Mouse (Mus musculus) small intestine, adult 2 months (tissue): Measurements from ENCODE around the gene Zmynd8. TPM values are rescaled to one million over a fixed set of nuclear protein-coding genes. Genes with fewer than 3 reads are reported as not detected.

Experiments used
- H3K27ac ChIP-seq: fragments of 200-500 bp; 2 replicates; pipeline ENCODE4 v1.5.1; 2012; ENCODE audit warnings: low read depth, low read length, control low read depth, inconsistent platforms; ENCODE audit not compliant: insufficient read depth
- H3K27me3 ChIP-seq: fragments of 200-500 bp; 2 replicates; pipeline ENCODE4 v1.6.1; 2012; ENCODE audit warnings: mild to moderate bottlenecking, moderate library complexity, low read length, inconsistent platforms; ENCODE audit not compliant: control insufficient read depth, insufficient read depth
- H3K36me3 ChIP-seq: fragments of 200-500 bp; 2 replicates; pipeline ENCODE4 v1.6.1; 2012; ENCODE audit warnings: mild to moderate bottlenecking, low read length, control low read depth, inconsistent platforms; ENCODE audit not compliant: control insufficient read depth, insufficient read depth
- H3K4me1 ChIP-seq: fragments of 200-500 bp; 2 replicates; pipeline ENCODE4 v1.6.1; 2012; ENCODE audit warnings: low read length, inconsistent platforms, mixed read lengths; ENCODE audit not compliant: control insufficient read depth, insufficient read depth, insufficient read length
- H3K4me3 ChIP-seq: fragments of 200-500 bp; 2 replicates; pipeline ENCODE4 v1.5.1; 2012; ENCODE audit warnings: low read depth, mild to moderate bottlenecking, control low read depth, inconsistent platforms, low read length, moderate library complexity
- CTCF ChIP-seq: fragments of 200-500 bp; IDR thresholded peaks from 2 replicates; pipeline ENCODE4 v1.5.1; 2012; ENCODE audit warnings: low read depth, mild to moderate bottlenecking, control low read depth, inconsistent platforms, low read length, moderate library complexity, mixed read lengths; ENCODE audit not compliant: insufficient replicate concordance, insufficient read length; ENCODE audit errors: extremely low read depth
- POLR2A ChIP-seq: fragments of 200-500 bp; IDR thresholded peaks from 2 replicates; pipeline ENCODE4 v1.6.1; 2012; ENCODE audit warnings: low read depth, mild to moderate bottlenecking, control low read depth, inconsistent platforms, low read length, moderate library complexity
- WGBS: fragments of 180-500 bp; shearing (Covaris S2); methylation state at CpG from one replicate; pipeline ENCODE4 v1.1.7; 2018; 5-methylcytosine and 5-hydroxymethylcytosine counted together
- polyA plus RNA-seq: library from polyadenylated mRNA; depleted of rRNA; stranded (reverse); fragments of >200 nt; gene quantifications from 2 replicates; pipeline ENCODE4 v1.2.3, GENCODE M21; 2012

The Zmynd8 gene
- polyA plus RNA-seq, 1 experiment: 17.4 TPM

DNA sequence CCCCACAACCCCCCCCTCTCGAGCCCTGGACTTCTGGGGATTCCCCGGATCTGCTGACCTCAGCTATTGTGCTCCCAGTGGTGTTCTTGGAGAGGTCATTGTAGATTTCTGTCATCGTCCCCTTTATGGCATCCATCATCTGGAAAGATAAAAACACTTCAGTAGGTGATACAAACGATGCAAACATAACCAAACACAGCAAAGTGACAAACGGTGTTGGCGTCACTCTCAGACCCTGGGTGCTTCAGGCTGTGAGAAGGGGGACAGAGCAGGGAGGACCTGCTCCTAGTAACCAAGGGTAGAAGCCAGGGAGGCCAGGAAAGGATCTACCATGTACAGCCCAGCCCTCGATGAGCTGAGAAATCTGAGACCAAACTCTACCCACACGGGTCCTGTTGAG, 100.9 kb downstream of the Zmynd8 start:
- Histone ChIP-seq H3K36me3 (peaks cover 59% of the 10 kb centered on the region), H3K4me3 (no peak overlapping the region), H3K4me1 (no peaks in the 10 kb centered on the region), H3K27ac (no peak overlapping the region), H3K27me3 (no peaks in the 10 kb centered on the region)
- 73% methylated on average over 8 of the region's 8 CpGs for WGBS
- TF ChIP-seq POLR2A (no peak), CTCF (no peak)

- TF ChIP-seq CTCF (no peak), POLR2A (no peak)
- WGBS: 49% methylated on average over 3 of the region's 3 CpGs
- peaks cover 77% of the 10 kb centered on the region for H3K36me3 ChIP-seq
- no peaks in the 10 kb centered on the region for H3K4me1 ChIP-seq
- no peak overlapping the region for H3K4me3 ChIP-seq
- no peaks in the 10 kb centered on the region for H3K27me3 ChIP-seq
- peak overlapping the region; percentile 51; the same call in 1 of the 2 replicates for H3K27ac ChIP-seq
Measured at GRCm38 (mm10) chr2:165793283-165793638, 105.6 kb downstream of the Zmynd8 start.

- H3K36me3 ChIP-seq: peaks cover 78% of the 10 kb centered on the region
- 84% methylated on average over 25 of the region's 25 CpGs for WGBS
Measured at GRCm38 (mm10) chr2:165792431-165793282, 106.2 kb downstream of the Zmynd8 start.

GRCm38 (mm10) chr2:165791657-165792056, 107.2 kb downstream of the Zmynd8 start:
- Histone ChIP-seq H3K36me3 (peaks cover 73% of the 10 kb centered on the region), H3K27me3 (no peaks in the 10 kb centered on the region), H3K4me3 (no peak overlapping the region), H3K27ac (no peak overlapping the region), H3K4me1 (no peaks in the 10 kb centered on the region)
- TF ChIP-seq POLR2A (no peak), CTCF (peak; percentile 86; the same call in 1 of the 2 replicates)
- 62% methylated on average over 9 of the region's 9 CpGs for WGBS

More at GRCm38 (mm10) chr2:165792431-165793282, 106.2 kb downstream of the Zmynd8 start:
- Histone ChIP-seq H3K27ac (peak overlapping the region; percentile 51; the same call in 1 of the 2 replicates), H3K27me3 (no peaks in the 10 kb centered on the region), H3K4me1 (no peaks in the 10 kb centered on the region), H3K4me3 (no peak overlapping the region)
- TF ChIP-seq POLR2A (no peak), CTCF (no peak)

GRCm38 (mm10) chr2:165791026-165791425, 107.8 kb downstream of the Zmynd8 start:
- TF ChIP-seq POLR2A (no peak), CTCF (no peak)
- no peak overlapping the region for H3K27ac ChIP-seq
- WGBS: 80% methylated on average over 7 of the region's 7 CpGs
- peaks cover 69% of the 10 kb centered on the region for H3K36me3 ChIP-seq
- no peaks in the 10 kb centered on the region for H3K27me3 ChIP-seq
- H3K4me1 ChIP-seq: no peaks in the 10 kb centered on the region
- no peak overlapping the region for H3K4me3 ChIP-seq

- H3K36me3 ChIP-seq: peaks cover 67% of the 10 kb centered on the region
- TF ChIP-seq POLR2A (no peak), CTCF (no peak)
Measured at GRCm38 (mm10) chr2:165789667-165790066, 109.1 kb downstream of the Zmynd8 start.

DNA sequence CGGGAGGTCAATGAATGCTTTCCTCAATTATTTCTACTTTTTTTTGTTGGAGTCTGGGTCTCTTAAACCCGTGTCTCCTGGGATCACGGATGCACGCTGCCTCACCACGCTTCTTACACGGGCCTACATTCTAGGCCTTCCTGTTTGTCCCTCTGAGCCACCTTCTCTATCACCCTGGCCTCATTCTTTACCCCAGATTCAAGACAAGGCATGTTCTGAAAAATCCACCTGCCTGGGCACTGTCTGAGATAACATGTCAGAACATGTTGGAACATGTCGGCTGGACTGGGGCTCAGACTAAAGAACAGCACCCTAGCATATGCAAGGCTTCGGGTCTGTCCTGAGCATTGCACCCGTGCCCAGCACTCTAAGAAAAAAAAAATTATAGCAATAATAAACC, 110.0 kb downstream of the Zmynd8 start:
- TF ChIP-seq CTCF (no peak), POLR2A (no peak)

More at GRCm38 (mm10) chr2:165789667-165790066, 109.1 kb downstream of the Zmynd8 start:
- no peaks in the 10 kb centered on the region for H3K4me1 ChIP-seq
- no peak overlapping the region for H3K27ac ChIP-seq
- WGBS: 89% methylated on average over 3 of the region's 3 CpGs
- H3K27me3 ChIP-seq: no peaks in the 10 kb centered on the region
- no peak overlapping the region for H3K4me3 ChIP-seq

More for the DNA sequence above, 110.0 kb downstream of the Zmynd8 start:
- no peaks in the 10 kb centered on the region for H3K27me3 ChIP-seq
- WGBS: 91% methylated on average over 9 of the region's 9 CpGs
- H3K27ac ChIP-seq: no peak overlapping the region
- no peak overlapping the region for H3K4me3 ChIP-seq
- H3K4me1 ChIP-seq: no peaks in the 10 kb centered on the region
- H3K36me3 ChIP-seq: peaks cover 64% of the 10 kb centered on the region
